Mouse (Mus musculus): ENCODE results near the gene Rbms3. TPM values are rescaled to one million over a fixed set of nuclear protein-coding genes. Genes with fewer than 3 reads are reported as not detected.

The Rbms3 gene
- polyA plus RNA-seq, 1 experiment from 2014 or later = 90.2 TPM

DNA sequence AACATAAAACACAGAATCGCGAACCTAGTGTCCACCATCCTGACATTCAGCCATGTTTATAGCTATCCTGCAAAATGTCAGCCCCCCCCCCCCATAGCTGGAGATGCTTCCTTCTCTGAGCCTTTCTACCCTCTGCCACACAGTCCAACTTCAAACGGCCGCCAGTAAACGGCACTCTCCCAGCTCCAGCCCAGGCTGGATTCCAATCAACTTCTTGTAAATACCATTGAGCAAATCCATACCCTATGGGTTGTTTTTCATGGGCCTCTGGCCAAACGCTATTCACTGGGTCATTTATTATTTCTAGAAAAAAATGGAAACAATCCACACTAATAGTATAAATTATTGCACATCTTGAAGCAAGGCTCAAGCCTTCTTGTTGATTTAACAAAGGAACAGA lies 468.6 kb downstream of the Rbms3 start:
- H3K4me3 ChIP-seq (ENCODE audit: low read depth, low read length) = no peak overlapping the region
- 33% methylated on average over 6 of the region's 6 CpGs for WGBS
- H3K27me3 ChIP-seq (ENCODE audit: control insufficient read depth, insufficient read depth, low read length) = no peaks in the 10 kb centered on the region
- no peak overlapping the region for H3K9ac ChIP-seq (replicated peaks; ENCODE audit: low read depth, low read length)
- H3K4me1 ChIP-seq (ENCODE audit: control insufficient read depth, insufficient read depth, low read length) = peaks cover 21% of the 10 kb centered on the region
- ATAC-seq (ENCODE audit: insufficient number of reproducible peaks, insufficient read depth, low FRiP score, low read depth) = no peak
- H3K36me3 ChIP-seq (ENCODE audit: control insufficient read depth, insufficient read depth, low read length) = no peaks in the 10 kb centered on the region
- H3K4me2 ChIP-seq (replicated peaks; ENCODE audit: low read depth, low read length) = no peak overlapping the region
- H3K9me3 ChIP-seq (ENCODE audit: control insufficient read depth, low read depth, low read length) = no peaks in the 10 kb centered on the region
- H3K27ac ChIP-seq (ENCODE audit: low read length) = peak overlapping the region; percentile 35; the same call in 1 of the 2 replicates

DNA sequence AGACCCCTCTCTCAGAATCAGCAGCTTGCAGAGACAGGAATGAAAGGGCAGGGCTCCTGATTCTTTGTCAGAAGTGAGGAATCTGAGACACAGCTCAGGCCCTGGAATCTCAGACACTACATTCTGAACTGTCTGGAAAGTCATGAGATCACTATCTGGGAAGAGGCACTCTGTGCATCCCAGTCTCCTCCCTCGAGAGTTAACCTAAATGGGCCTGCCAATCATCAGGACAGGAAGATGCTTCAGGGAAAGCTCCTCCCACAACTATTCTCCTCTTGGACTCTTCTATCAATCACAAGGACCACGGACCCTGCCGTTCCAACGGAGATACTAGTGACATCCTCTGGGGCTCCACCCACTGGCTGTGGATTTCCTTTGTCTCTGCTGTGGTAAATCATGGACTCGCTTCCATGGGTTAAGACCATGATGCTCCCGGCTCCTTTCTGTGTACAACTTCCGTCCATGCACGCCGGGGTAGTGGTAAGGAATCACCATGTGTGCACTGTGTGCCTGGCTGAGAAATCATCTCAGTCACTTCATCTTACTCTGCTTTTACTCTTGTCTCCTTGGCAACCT lies 473.3 kb downstream of the Rbms3 start:
- Histone ChIP-seq H3K9ac (replicated peaks; ENCODE audit: low read depth, low read length) (no peak overlapping the region), H3K9me3 (ENCODE audit: control insufficient read depth, low read depth, low read length) (no peaks in the 10 kb centered on the region), H3K27ac (ENCODE audit: low read length) (peak overlapping the region; percentile 61), H3K27me3 (ENCODE audit: control insufficient read depth, insufficient read depth, low read length) (no peaks in the 10 kb centered on the region), H3K4me1 (ENCODE audit: control insufficient read depth, insufficient read depth, low read length) (peaks cover 23% of the 10 kb centered on the region), H3K4me2 (replicated peaks; ENCODE audit: low read depth, low read length) (no peak overlapping the region), H3K36me3 (ENCODE audit: control insufficient read depth, insufficient read depth, low read length) (no peaks in the 10 kb centered on the region), H3K4me3 (ENCODE audit: low read depth, low read length) (no peak overlapping the region)
- WGBS = 55% methylated on average over 9 of the region's 9 CpGs
- no peak for ATAC-seq (ENCODE audit: insufficient number of reproducible peaks, insufficient read depth, low FRiP score, low read depth)

- Histone ChIP-seq H3K4me1 (ENCODE audit: control insufficient read depth, insufficient read depth, low read length) (peaks cover 17% of the 10 kb centered on the region), H3K4me3 (ENCODE audit: low read depth, low read length) (no peak overlapping the region), H3K4me2 (replicated peaks; ENCODE audit: low read depth, low read length) (no peak overlapping the region), H3K9ac (replicated peaks; ENCODE audit: low read depth, low read length) (no peak overlapping the region), H3K27ac (ENCODE audit: low read length) (no peak overlapping the region), H3K27me3 (ENCODE audit: control insufficient read depth, insufficient read depth, low read length) (no peaks in the 10 kb centered on the region), H3K9me3 (ENCODE audit: control insufficient read depth, low read depth, low read length) (no peaks in the 10 kb centered on the region), H3K36me3 (ENCODE audit: control insufficient read depth, insufficient read depth, low read length) (no peaks in the 10 kb centered on the region)
- ATAC-seq (ENCODE audit: insufficient number of reproducible peaks, insufficient read depth, low FRiP score, low read depth) = no peak
- 93% methylated on average over 4 of the region's 4 CpGs for WGBS
Observed at GRCm38 (mm10) chr9:117154590-117154989, 475.1 kb downstream of the Rbms3 start.

DNA sequence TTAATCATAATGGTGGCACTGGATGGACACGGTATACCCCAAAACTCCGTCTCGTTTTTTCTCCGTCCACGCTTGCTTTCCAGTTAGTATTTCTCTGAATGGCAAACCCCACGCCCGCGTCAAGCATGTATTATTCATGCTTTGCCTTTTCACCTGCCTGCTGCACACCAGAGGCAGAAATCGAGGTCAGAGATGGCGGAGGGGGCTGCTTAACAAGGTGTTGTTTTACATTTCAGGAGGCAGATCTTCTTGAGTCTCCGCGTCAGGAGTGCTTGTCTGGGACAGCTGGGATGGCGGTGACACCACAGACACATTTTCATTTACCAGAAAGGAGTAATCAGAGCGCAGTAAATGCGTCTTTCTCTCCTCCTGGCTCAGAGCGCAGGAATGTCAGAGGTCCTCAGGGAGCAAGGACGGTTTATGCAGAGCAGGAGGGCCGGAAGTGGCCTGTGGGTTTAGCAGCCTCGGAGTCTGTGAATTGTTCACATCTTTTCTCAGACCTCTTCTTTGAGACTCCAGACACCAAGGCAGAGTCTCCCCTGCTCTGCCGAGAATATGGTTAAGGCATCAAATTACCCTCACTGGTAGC lies 475.9 kb downstream of the Rbms3 start:
- Histone ChIP-seq H3K4me3 (ENCODE audit: low read depth, low read length) (no peak overlapping the region), H3K4me1 (ENCODE audit: control insufficient read depth, insufficient read depth, low read length) (peaks cover 17% of the 10 kb centered on the region), H3K27ac (ENCODE audit: low read length) (no peak overlapping the region; the same call in 1 of the 2 replicates), H3K4me2 (replicated peaks; ENCODE audit: low read depth, low read length) (no peak overlapping the region), H3K9me3 (ENCODE audit: control insufficient read depth, low read depth, low read length) (no peaks in the 10 kb centered on the region), H3K36me3 (ENCODE audit: control insufficient read depth, insufficient read depth, low read length) (no peaks in the 10 kb centered on the region), H3K9ac (replicated peaks; ENCODE audit: low read depth, low read length) (no peak overlapping the region), H3K27me3 (ENCODE audit: control insufficient read depth, insufficient read depth, low read length) (no peaks in the 10 kb centered on the region)
- ATAC-seq (ENCODE audit: insufficient number of reproducible peaks, insufficient read depth, low FRiP score, low read depth) = no peak
- WGBS = 61% methylated on average over 20 of the region's 20 CpGs

- H3K27ac ChIP-seq (ENCODE audit: low read length) = no peak overlapping the region
- no peaks in the 10 kb centered on the region for H3K36me3 ChIP-seq (ENCODE audit: control insufficient read depth, insufficient read depth, low read length)
- H3K4me3 ChIP-seq (ENCODE audit: low read depth, low read length) = no peak overlapping the region
- WGBS = 59% methylated on average over 3 of the region's 3 CpGs
- H3K9me3 ChIP-seq (ENCODE audit: control insufficient read depth, low read depth, low read length) = no peaks in the 10 kb centered on the region
- no peaks in the 10 kb centered on the region for H3K27me3 ChIP-seq (ENCODE audit: control insufficient read depth, insufficient read depth, low read length)
- peaks cover 17% of the 10 kb centered on the region for H3K4me1 ChIP-seq (ENCODE audit: control insufficient read depth, insufficient read depth, low read length)
- no peak for ATAC-seq (ENCODE audit: insufficient number of reproducible peaks, insufficient read depth, low FRiP score, low read depth)
- no peak overlapping the region for H3K4me2 ChIP-seq (replicated peaks; ENCODE audit: low read depth, low read length)
- H3K9ac ChIP-seq (replicated peaks; ENCODE audit: low read depth, low read length) = no peak overlapping the region
Observed at GRCm38 (mm10) chr9:117151951-117152350, 477.8 kb downstream of the Rbms3 start.

DNA sequence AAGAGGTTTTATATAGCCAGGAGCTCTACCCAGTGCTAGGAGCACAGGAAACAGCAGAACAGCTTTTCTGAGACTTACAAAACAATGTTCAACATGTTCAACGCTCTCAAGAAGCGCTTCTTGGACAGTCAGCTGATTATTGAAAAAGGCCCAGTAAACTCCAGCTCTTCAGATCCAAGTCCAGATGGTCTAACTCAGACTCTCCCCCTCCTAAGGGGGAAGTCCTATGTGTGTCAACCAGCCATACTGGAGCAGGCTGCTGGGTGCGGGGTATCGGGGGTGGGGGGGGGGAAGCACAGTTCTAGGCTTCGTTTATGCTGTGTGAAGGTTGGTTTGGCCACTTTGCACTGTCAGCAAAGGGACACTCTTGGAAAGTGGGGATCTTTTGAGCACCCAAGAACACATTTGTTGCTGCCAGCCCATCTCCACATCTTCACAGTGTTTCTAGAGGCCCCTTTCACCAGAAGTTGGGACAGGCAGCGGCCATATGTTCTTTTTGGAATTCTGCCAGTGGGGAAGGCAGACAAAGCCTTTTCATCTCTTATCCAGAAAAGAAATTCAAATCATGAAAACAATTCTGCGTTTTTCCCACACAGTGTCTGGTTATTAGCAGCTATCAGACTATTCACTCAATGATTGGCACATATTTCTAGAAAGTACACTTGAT lies 485.5 kb downstream of the Rbms3 start:
- no peaks in the 10 kb centered on the region for H3K9me3 ChIP-seq (ENCODE audit: control insufficient read depth, low read depth, low read length)
- 52% methylated on average over 7 of the region's 7 CpGs for WGBS
- peaks cover 17% of the 10 kb centered on the region for H3K4me1 ChIP-seq (ENCODE audit: control insufficient read depth, insufficient read depth, low read length)
- peak overlapping the region; percentile 79 for H3K27ac ChIP-seq (ENCODE audit: low read length)
- peak; percentile 58; the same call in 1 of the 2 replicates for ATAC-seq (ENCODE audit: insufficient number of reproducible peaks, insufficient read depth, low FRiP score, low read depth)
- H3K36me3 ChIP-seq (ENCODE audit: control insufficient read depth, insufficient read depth, low read length) = no peaks in the 10 kb centered on the region
- no peak overlapping the region for H3K9ac ChIP-seq (replicated peaks; ENCODE audit: low read depth, low read length)
- H3K4me2 ChIP-seq (replicated peaks; ENCODE audit: low read depth, low read length) = no peak overlapping the region
- no peak overlapping the region for H3K4me3 ChIP-seq (ENCODE audit: low read depth, low read length)
- no peaks in the 10 kb centered on the region for H3K27me3 ChIP-seq (ENCODE audit: control insufficient read depth, insufficient read depth, low read length)

DNA sequence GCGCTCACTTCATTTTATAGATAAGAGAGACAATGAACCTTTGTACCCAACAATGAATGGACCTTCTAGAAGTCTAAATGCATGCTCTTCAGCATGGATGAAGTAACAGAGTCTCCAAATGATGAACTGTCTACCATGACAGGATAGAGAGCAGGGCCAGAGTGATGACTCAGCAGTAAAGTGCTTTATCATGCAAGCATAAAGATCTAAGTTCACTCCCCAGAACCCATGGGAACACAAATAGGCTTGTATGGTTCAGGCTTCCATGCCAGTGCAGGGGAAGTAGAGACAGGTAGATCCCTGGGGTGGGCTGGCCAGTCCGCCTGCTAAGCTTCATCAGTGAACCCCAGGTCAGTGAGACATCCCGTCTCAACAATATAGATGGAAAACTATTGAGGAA lies 489.7 kb downstream of the Rbms3 start:
- Histone ChIP-seq H3K9ac (replicated peaks; ENCODE audit: low read depth, low read length) (no peak overlapping the region), H3K9me3 (ENCODE audit: control insufficient read depth, low read depth, low read length) (no peaks in the 10 kb centered on the region), H3K4me2 (replicated peaks; ENCODE audit: low read depth, low read length) (no peak overlapping the region), H3K27ac (ENCODE audit: low read length) (no peak overlapping the region), H3K4me3 (ENCODE audit: low read depth, low read length) (no peak overlapping the region), H3K4me1 (ENCODE audit: control insufficient read depth, insufficient read depth, low read length) (peaks cover 12% of the 10 kb centered on the region), H3K27me3 (ENCODE audit: control insufficient read depth, insufficient read depth, low read length) (no peaks in the 10 kb centered on the region), H3K36me3 (ENCODE audit: control insufficient read depth, insufficient read depth, low read length) (no peaks in the 10 kb centered on the region)
- 95% methylated on average over 3 of the region's 3 CpGs for WGBS
- no peak for ATAC-seq (ENCODE audit: insufficient number of reproducible peaks, insufficient read depth, low FRiP score, low read depth)

DNA sequence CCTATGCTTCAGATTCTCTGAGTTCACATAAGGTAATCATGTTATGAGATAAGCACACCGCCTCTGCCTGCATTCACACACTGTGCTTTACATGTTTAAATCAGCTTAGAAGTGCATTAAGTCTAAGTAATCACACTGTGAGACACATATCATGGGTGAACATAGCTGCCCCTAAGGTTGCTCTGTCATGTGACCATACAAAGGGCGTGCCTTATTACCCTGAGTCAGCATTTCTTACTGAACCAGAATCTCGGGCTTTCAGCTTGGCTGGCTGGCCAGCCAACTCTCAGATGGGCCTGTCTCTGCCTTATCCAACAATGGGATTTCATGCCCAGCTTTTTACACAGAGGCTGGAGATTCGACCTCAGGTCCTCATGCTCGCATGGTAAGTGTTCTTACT lies 493.3 kb downstream of the Rbms3 start:
- Histone ChIP-seq H3K4me1 (ENCODE audit: control insufficient read depth, insufficient read depth, low read length) (0 out of 2 replicates have a peak, but pooled peaks cover 2% of the 10 kb centered on the region), H3K9ac (replicated peaks; ENCODE audit: low read depth, low read length) (no peak overlapping the region), H3K36me3 (ENCODE audit: control insufficient read depth, insufficient read depth, low read length) (no peaks in the 10 kb centered on the region), H3K4me3 (ENCODE audit: low read depth, low read length) (no peak overlapping the region), H3K27ac (ENCODE audit: low read length) (no peak overlapping the region), H3K4me2 (replicated peaks; ENCODE audit: low read depth, low read length) (no peak overlapping the region), H3K27me3 (ENCODE audit: control insufficient read depth, insufficient read depth, low read length) (no peaks in the 10 kb centered on the region), H3K9me3 (ENCODE audit: control insufficient read depth, low read depth, low read length) (no peaks in the 10 kb centered on the region)
- WGBS = 75% methylated on average over 5 of the region's 5 CpGs
- ATAC-seq (ENCODE audit: insufficient number of reproducible peaks, insufficient read depth, low FRiP score, low read depth) = no peak
